22 mouse cellular contexts compared by ENCODE assay signal in the genomic region with DNA sequence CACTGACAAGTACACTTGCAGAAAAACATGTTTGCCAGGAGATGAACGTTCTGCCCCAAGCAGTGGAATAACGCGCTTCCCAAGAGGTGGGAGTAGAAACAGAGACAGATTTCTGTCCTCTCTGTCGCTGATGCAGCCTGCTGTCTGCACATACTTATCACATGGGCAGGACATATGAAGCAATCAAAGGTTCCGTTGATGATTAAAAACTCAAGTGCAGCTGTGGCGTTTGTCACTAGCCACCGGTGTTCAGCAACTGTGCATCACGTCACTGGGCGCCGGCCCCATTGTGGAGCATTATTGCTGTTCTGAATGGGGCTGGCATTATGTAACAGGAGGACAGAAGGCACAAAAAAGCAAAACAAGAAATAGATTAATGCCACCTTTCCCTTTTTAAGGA. TPM values are rescaled to one million over a fixed set of nuclear protein-coding genes. Genes with fewer than 3 reads are reported as not detected.
DNase-seq lines count a peak whose midpoint lies in the region; ATAC-seq and TF ChIP-seq lines count a peak whose summit lies in the region.
"Had no signal": no experiment of that assay in that cellular context is flagged by ENCODE, and none has a peak within 500 bp of the region (broad histone marks: within the 10 kb centered on the region; RNA-seq: fewer than 3 reads in every experiment).

No protein-coding gene starts in this region.

- no peak overlapping the region for H3K9ac ChIP-seq in heart, embryonic 12.5 days
- H3K9ac ChIP-seq: forebrain, embryonic 15.5 days; heart, embryonic 15.5 days; hindbrain, embryonic 14.5 days; lung, embryonic 14.5 days; midbrain, embryonic 15.5 days had no signal

- no peak for DNase-seq in heart, postnatal 14 days
- DNase-seq in layer of hippocampus, adult 2 months (ENCODE audit: low spot score in 2 of 2), result peak; percentile 40 to 61
- no peak for DNase-seq in layer of hippocampus, postnatal 14 days (ENCODE audit: low spot score in 2 of 2)
- peak; percentile 50 for DNase-seq in brain, embryonic 14.5 days (ENCODE audit: low read depth)
- DNase-seq in thymus, adult 18-20 months, result no peak
- DNase-seq: B cell, adult 2 months; cerebellum, adult 9-10 months; gastrocnemius, postnatal 36 days; kidney, adult 8-10 months; kidney, postnatal 25 days; left cerebral cortex, postnatal 4 days; lung, embryonic 14.5 days; thymus, postnatal 36 days had no signal

- no peaks in the 10 kb centered on the region for H3K9me3 ChIP-seq in heart, embryonic 12.5 days (replicated peaks)
- H3K9me3 ChIP-seq: forebrain, embryonic 15.5 days; heart, embryonic 15.5 days; midbrain, embryonic 15.5 days had no signal

- no peak for TF ChIP-seq POLR2A in brain, embryonic 14.5 days (IDR thresholded peaks at IDR 0.05; ENCODE audit: borderline replicate concordance, extremely low read depth, insufficient read depth, insufficient read length, poor library complexity, severe bottlenecking)

- no peak overlapping the region for H3K4me3 ChIP-seq in heart, embryonic 12.5 days
- 0 out of 2 replicates have a peak overlapping the region, but pooled peaks have one; percentile 0 for H3K4me3 ChIP-seq in layer of hippocampus, adult 2 months
- H3K4me3 ChIP-seq: erythroblast, embryonic 14.5 days; forebrain, embryonic 15.5 days; heart, embryonic 15.5 days; left cerebral cortex, adult 2 months; midbrain, embryonic 15.5 days; myocyte had no signal

- intact Hi-C loops in heart, postnatal 14 days (cut with DNase I), result no loop called here

- H3K4me1 ChIP-seq in heart, embryonic 12.5 days (replicated peaks), result peaks cover 40% of the 10 kb centered on the region

- no peaks in the 10 kb centered on the region for H3K27me3 ChIP-seq in heart, embryonic 12.5 days (replicated peaks)
- H3K27me3 ChIP-seq: forebrain, embryonic 15.5 days; heart, embryonic 15.5 days; midbrain, embryonic 15.5 days had no signal

- peak overlapping the region; percentile 29; the same call in 1 of the 2 replicates for H3K4me2 ChIP-seq in heart, embryonic 12.5 days
- H3K4me2 ChIP-seq: forebrain, embryonic 15.5 days; heart, embryonic 15.5 days; hindbrain, embryonic 14.5 days; lung, embryonic 14.5 days; midbrain, embryonic 15.5 days had no signal

- 29% methylated on average over 10 of the region's 10 CpGs for WGBS in heart, embryonic 12.5 days

- ATAC-seq in heart, embryonic 12.5 days (ENCODE audit: insufficient number of reproducible peaks, low FRiP score), result no peak
- ATAC-seq in megakaryocyte, adult 5-6 weeks (ENCODE audit: poor library complexity, severe bottlenecking), result peak; percentile 70
- ATAC-seq: forebrain, embryonic 15.5 days; midbrain, embryonic 15.5 days had no signal

- peak overlapping the region; percentile 40; the same call in 1 of the 2 replicates for H3K27ac ChIP-seq in heart, embryonic 12.5 days (ENCODE audit: poor library complexity, severe bottlenecking)
- peak overlapping the region; percentile 85 for H3K27ac ChIP-seq in layer of hippocampus, adult 2 months
- H3K27ac ChIP-seq: forebrain, embryonic 15.5 days; heart, embryonic 15.5 days; hindbrain, embryonic 14.5 days; left cerebral cortex, adult 2 months; midbrain, embryonic 15.5 days had no signal

- no peak for TF ChIP-seq CTCF in layer of hippocampus, adult 2 months (conservative IDR thresholded peaks at IDR 0.05)
- no peak for TF ChIP-seq CTCF in brain, embryonic 14.5 days (IDR thresholded peaks at IDR 0.05; ENCODE audit: borderline replicate concordance, extremely low read depth, insufficient read depth, insufficient read length)

- no peaks in the 10 kb centered on the region for H3K36me3 ChIP-seq in heart, embryonic 12.5 days
- H3K36me3 ChIP-seq: forebrain, embryonic 15.5 days; heart, embryonic 15.5 days; midbrain, embryonic 15.5 days had no signal

RNA-seq across cellular contexts. Expression of a gene that starts 12.0 kb away (rescaled TPM):
- 107 TPM in 2 replicates for polyA plus RNA-seq in heart, embryonic 12.5 days (2016; fragmentation: Nextera tagmentation; extraction: Ambion mirVana)
- total RNA-seq in heart, postnatal 14 days (2021), result 10 to 100 TPM; 27.7 to 33.0 TPM
- 10 to 100 TPM; 65.6 to 75.4 TPM for total RNA-seq in layer of hippocampus, adult 2 months (2021)
- 10 to 100 TPM; 62.7 to 66.1 TPM for total RNA-seq in layer of hippocampus, postnatal 14 days (2021)
- polyA plus RNA-seq in brain, embryonic 14.5 days (2012; rRNA removed), result 16.0 and 22.4 TPM in 2 replicates
- total RNA-seq in megakaryocyte, adult 5-6 weeks (2015), result 2.0 and 2.1 TPM in 2 replicates
- total RNA-seq in megakaryocyte, adult 5-6 weeks (2017), result 0.98 and 1.0 TPM in 2 replicates
- polyA plus RNA-seq: erythroblast, embryonic 14.5 days had no signal

Comparison
In these comparisons a context has a peak if more than half of its experiments do, and no peak if none do; other contexts are left out.
1. DNase-seq: peak in layer of hippocampus, adult 2 months (2 of 2) and brain, embryonic 14.5 days (single experiment); none in heart, postnatal 14 days (0 of 2), layer of hippocampus, postnatal 14 days (0 of 2) and thymus, adult 18-20 months (0 of 2).
2. RNA of a gene that starts 12.0 kb away (total RNA-seq): 65.6 to 75.4 TPM in layer of hippocampus, adult 2 months, 62.7 to 66.1 TPM in layer of hippocampus, postnatal 14 days and 27.7 to 33.0 TPM in heart, postnatal 14 days; 0.98 to 2.1 TPM in megakaryocyte, adult 5-6 weeks; every median in the first group is over 4 times any median in the second.